Mouse (Mus musculus) neutrophil, adult 5-6 weeks (primary cell): ENCODE data around the gene Dexi. TPM values are rescaled to one million over a fixed set of nuclear protein-coding genes. Genes with fewer than 3 reads are reported as not detected.

Experiments used
- ATAC-seq: fragments of 151-379, 151-347 bp; 2 replicates; pipeline ENCODE4 v1.8.0; 2017; ENCODE audit warnings: mild to moderate bottlenecking, moderate TSS enrichment; ENCODE audit not compliant: insufficient number of reproducible peaks, poor library complexity, low FRiP score, severe bottlenecking; ENCODE audit errors: extremely low read depth
- total RNA-seq: library from RNA; stranded (forward); fragments of 200-1000 nt; gene quantifications from 2 replicates; pipeline ENCODE4 v1.2.3, GENCODE M21; 2017

The Dexi gene
- total RNA-seq: 10.4 and 12.5 TPM in 2 replicates

GRCm38 (mm10) chr16:10542698-10543365 is at the start of gene Dexi:
Gene Dexi, minus strand, starts transcription at chr16:10543054.
- ATAC-seq: peak; percentile 89

- ATAC-seq: no peak
Observed at GRCm38 (mm10) chr16:10586546-10586945, 43.7 kb upstream of the Dexi start.

- ATAC-seq: no peak
Observed at GRCm38 (mm10) chr16:10585165-10585564, 42.3 kb upstream of the Dexi start.

GRCm38 (mm10) chr16:10581234-10581898 is 38.5 kb upstream of the Dexi start:
- no peak for ATAC-seq

- ATAC-seq: no peak
Observed at GRCm38 (mm10) chr16:10578376-10578775, 35.5 kb upstream of the Dexi start.

- ATAC-seq: no peak
Observed at GRCm38 (mm10) chr16:10577548-10577947, 34.7 kb upstream of the Dexi start.

GRCm38 (mm10) chr16:10575915-10576314 is 33.1 kb upstream of the Dexi start:
- ATAC-seq: no peak

- no peak for ATAC-seq
Observed at GRCm38 (mm10) chr16:10574936-10575335, 32.1 kb upstream of the Dexi start.

GRCm38 (mm10) chr16:10571820-10572219 is 29.0 kb upstream of the Dexi start:
- ATAC-seq: no peak

GRCm38 (mm10) chr16:10570708-10571107 is 27.9 kb upstream of the Dexi start:
- ATAC-seq: no peak

GRCm38 (mm10) chr16:10569809-10570395 is 27.0 kb upstream of the Dexi start:
- ATAC-seq: no peak

- no peak for ATAC-seq
Observed at GRCm38 (mm10) chr16:10567153-10567552, 24.3 kb upstream of the Dexi start.

- peak; percentile 80 for ATAC-seq
Observed at GRCm38 (mm10) chr16:10565278-10565885, 22.5 kb upstream of the Dexi start.

- no peak for ATAC-seq
Observed at GRCm38 (mm10) chr16:10559991-10560390, 17.1 kb upstream of the Dexi start.

GRCm38 (mm10) chr16:10553858-10554257 is 11.0 kb upstream of the Dexi start:
- ATAC-seq: no peak

GRCm38 (mm10) chr16:10551592-10551991 is 8.7 kb upstream of the Dexi start:
- ATAC-seq: no peak

- no peak for ATAC-seq
Observed at GRCm38 (mm10) chr16:10549600-10549999, 6.7 kb upstream of the Dexi start.

GRCm38 (mm10) chr16:10548938-10549337 is 6.1 kb upstream of the Dexi start:
- ATAC-seq: no peak

GRCm38 (mm10) chr16:10546865-10547264 is 4.0 kb upstream of the Dexi start:
- no peak for ATAC-seq
